Mouse (Mus musculus) left cerebral cortex, adult 2 months (tissue): Measurements from ENCODE around the gene Cldn12. TPM values are rescaled to one million over a fixed set of nuclear protein-coding genes. Genes with fewer than 3 reads are reported as not detected.

Experiments
- DNase-seq, 2 experiments: peaks; one replicate each; pipeline ENCODE4 v3.0.0; 2021 to 2022; ENCODE audit warnings: low spot score in 2 of 2, mixed read lengths in 1 of 2; ENCODE audit errors: extremely low spot score in 1 of 2
- H3K27ac ChIP-seq: fragments of 200-600 bp; 2 replicates; pipeline ENCODE4 v1.8.1; 2022
- H3K4me3 ChIP-seq: fragments of 200-600 bp; 2 replicates; pipeline ENCODE4 v1.8.1; 2022
- CTCF ChIP-seq: fragments of 200-600 bp; IDR thresholded peaks from 2 replicates; pipeline ENCODE4 v1.8.1; 2022; ENCODE audit warnings: antibody characterized with exemption, mild to moderate bottlenecking, moderate library complexity
- intact Hi-C: fragments of 180-260 bp; cut with DNase I; formaldehyde crosslinking; loops from one replicate; pipeline ENCODE4 v1.15.1; 2025
- total RNA-seq, 2 experiments: library from RNA; stranded (reverse); gene quantifications; 2 replicates each; pipeline ENCODE4 v1.2.3; 2021

The Cldn12 gene
- total RNA-seq, 2 experiments from 2014 or later, result 40.5 to 45.1 TPM

- no peak for DNase-seq
- Histone ChIP-seq H3K27ac (peak overlapping the region; percentile 99; the same call in 1 of the 2 replicates), H3K4me3 (no peak overlapping the region)
- intact Hi-C loops, result no loop called here
- no peak for TF ChIP-seq CTCF
Observed at GRCm38 (mm10) chr5:5515411-5515810, 653 bp upstream of the Cldn12 start.

- no peak for DNase-seq
- H3K27ac ChIP-seq, result no peak overlapping the region
- H3K4me3 ChIP-seq, result no peak overlapping the region; the same call in 1 of the 2 replicates
- intact Hi-C loops, result loop anchor here (5.0 kb wide), 3 partner anchors 46 to 181 kb away; partner anchors contain the start of genes Gtpbp10 and Steap2
- no peak for TF ChIP-seq CTCF
Observed at GRCm38 (mm10) chr5:5511401-5511800, 3.4 kb downstream of the Cldn12 start.

- DNase-seq, result peak in 1 of 2 experiments; percentile 28
- H3K4me3 ChIP-seq, result peak overlapping the region; percentile 28
- no peak overlapping the region for H3K27ac ChIP-seq
- TF ChIP-seq CTCF, result no peak; the same call in 1 of the 2 replicates
- intact Hi-C loops, result loop anchor here (5.0 kb wide), 3 partner anchors 46 to 181 kb away; partner anchors contain the start of genes Gtpbp10 and Steap2
Observed at GRCm38 (mm10) chr5:5510989-5511388, 3.8 kb downstream of the Cldn12 start.

GRCm38 (mm10) chr5:5510304-5510887 is 4.4 kb downstream of the Cldn12 start:
- Histone ChIP-seq H3K27ac (no peak overlapping the region), H3K4me3 (peak overlapping the region; percentile 28)
- DNase-seq, result no peak
- intact Hi-C loops, result loop anchor here (5.0 kb wide), 3 partner anchors 47 to 182 kb away; partner anchors contain the start of genes Gtpbp10 and Steap2
- TF ChIP-seq CTCF, result no peak

GRCm38 (mm10) chr5:5508231-5508630 is 6.5 kb downstream of the Cldn12 start:
- H3K27ac ChIP-seq, result no peak overlapping the region
- intact Hi-C loops, result no loop called here

GRCm38 (mm10) chr5:5507701-5508225 is 7.0 kb downstream of the Cldn12 start:
- peak; percentile 67 for TF ChIP-seq CTCF
- DNase-seq, result peak; percentile 51 to 74
- Histone ChIP-seq H3K27ac (no peak overlapping the region), H3K4me3 (no peak overlapping the region)
- intact Hi-C loops, result no loop called here

More at GRCm38 (mm10) chr5:5508231-5508630, 6.5 kb downstream of the Cldn12 start:
- TF ChIP-seq CTCF, result no peak
- no peak for DNase-seq
- no peak overlapping the region for H3K4me3 ChIP-seq

- Histone ChIP-seq H3K4me3 (no peak overlapping the region), H3K27ac (no peak overlapping the region)
- no peak for TF ChIP-seq CTCF
- no peak for DNase-seq
- intact Hi-C loops, result no loop called here
Observed at GRCm38 (mm10) chr5:5504456-5504855, 10.3 kb downstream of the Cldn12 start.

GRCm38 (mm10) chr5:5503381-5503780 is 11.4 kb downstream of the Cldn12 start:
- H3K27ac ChIP-seq, result no peak overlapping the region
- intact Hi-C loops, result no loop called here
- H3K4me3 ChIP-seq, result no peak overlapping the region
- DNase-seq, result no peak
- TF ChIP-seq CTCF, result no peak

GRCm38 (mm10) chr5:5501583-5501982 is 13.2 kb downstream of the Cldn12 start:
- no peak overlapping the region for H3K27ac ChIP-seq
- no peak overlapping the region for H3K4me3 ChIP-seq
- no peak for DNase-seq
- intact Hi-C loops, result no loop called here
- no peak for TF ChIP-seq CTCF

- no peak overlapping the region for H3K4me3 ChIP-seq
- no peak overlapping the region for H3K27ac ChIP-seq
- intact Hi-C loops, result loop anchor here (5.0 kb wide), 1 partner anchor 151 kb away; no protein-coding TSS in a partner anchor
- DNase-seq, result no peak
- TF ChIP-seq CTCF, result no peak
Observed at GRCm38 (mm10) chr5:5496393-5496792, 18.4 kb downstream of the Cldn12 start.

- no peak overlapping the region for H3K27ac ChIP-seq
- no peak for DNase-seq
- intact Hi-C loops, result loop anchor here (5.0 kb wide), 1 partner anchor 152 kb away; no protein-coding TSS in a partner anchor
- no peak for TF ChIP-seq CTCF
- no peak overlapping the region for H3K4me3 ChIP-seq
Observed at GRCm38 (mm10) chr5:5495042-5495441, 19.7 kb downstream of the Cldn12 start.

GRCm38 (mm10) chr5:5494269-5495005 is 20.3 kb downstream of the Cldn12 start:
- Histone ChIP-seq H3K4me3 (no peak overlapping the region), H3K27ac (no peak overlapping the region)
- DNase-seq, result no peak
- intact Hi-C loops, result loop anchor here (1.0 to 5.0 kb wide), 2 partner anchors 153 to 256 kb away; no protein-coding TSS in a partner anchor
- TF ChIP-seq CTCF, result peak; percentile 90
